8 mouse cellular contexts compared by ENCODE assay signal in the genomic region with DNA sequence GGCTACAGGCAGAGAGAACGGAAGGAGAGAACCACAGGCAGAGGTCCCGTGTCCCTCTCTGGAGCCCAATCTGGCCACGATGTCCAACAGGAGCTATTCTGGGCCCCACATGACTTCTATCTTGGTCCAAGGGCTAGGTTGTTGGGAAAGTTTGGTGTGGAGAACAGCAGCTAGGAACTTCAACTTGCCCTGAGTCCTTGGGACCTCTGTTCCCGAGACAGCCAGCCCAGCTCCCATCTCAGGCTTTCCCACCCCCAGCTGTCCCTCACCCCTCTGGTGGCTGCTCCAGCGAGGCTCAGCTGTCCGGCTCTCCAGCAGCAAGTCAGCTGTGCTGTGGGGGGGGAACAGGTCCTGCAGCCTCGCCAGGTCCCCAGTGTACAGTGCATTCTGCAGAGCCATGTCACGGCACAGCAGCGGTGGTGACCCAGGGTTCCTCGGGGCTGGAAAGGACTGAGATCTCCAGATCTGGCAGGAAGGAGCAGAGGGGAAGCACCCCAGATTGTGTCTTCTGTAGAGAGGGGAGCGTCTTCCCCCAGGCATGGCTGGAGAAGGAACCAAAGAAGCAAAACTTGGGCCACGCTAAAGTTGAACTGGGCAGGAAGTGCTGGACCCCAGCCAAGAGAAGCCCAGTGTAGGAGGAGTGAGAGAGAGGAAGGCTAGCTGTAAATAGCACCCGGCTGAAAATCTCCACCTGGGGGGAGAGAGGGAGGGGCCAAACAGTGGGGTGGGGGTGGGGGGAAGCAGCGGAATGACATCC. TPM values are rescaled to one million over a fixed set of nuclear protein-coding genes. Genes with fewer than 3 reads are reported as not detected.
DNase-seq lines count a peak whose midpoint lies in the region; ATAC-seq and TF ChIP-seq lines count a peak whose summit lies in the region.

A gene (minus strand): TSS at position 592 of the 757 bp plus-strand sequence.

- H3K9ac ChIP-seq in ES-Bruce4 (ENCODE audit: low read depth, poor library complexity, severe bottlenecking): no peak within 1 kb of the TSS
- no peak within 1 kb of the TSS for H3K9ac ChIP-seq in liver, embryonic 11.5 days (ENCODE audit: low read depth, low read length)

- WGBS in liver, embryonic 11.5 days: 21% methylated on average over 14 of the region's 14 CpGs

- no peak for TF ChIP-seq EP300 in ES-Bruce4 (IDR thresholded peaks at IDR 0.05; ENCODE audit: insufficient read depth, low read depth, low read length)

- no peaks in the 10 kb centered on the region for H3K4me1 ChIP-seq in ES-Bruce4 (ENCODE audit: control insufficient read depth, insufficient read depth, low read length)
- H3K4me1 ChIP-seq in liver, embryonic 11.5 days (replicated peaks; ENCODE audit: control insufficient read depth, insufficient read depth, low read length): peaks cover 8% of the 10 kb centered on the region; the same call in 1 of the 2 replicates

- peak; percentile 67 for DNase-seq in 416B (ENCODE audit: low read depth)
- peak; percentile 65 to 72 for DNase-seq in gastrocnemius, postnatal 36 days
- peak; percentile 55 for DNase-seq in kidney, adult 18-20 months
- DNase-seq in liver, embryonic 11.5 days (ENCODE audit: low spot score): no peak
- peak; percentile 23 to 37 for DNase-seq in right cerebral cortex, postnatal 36 days (ENCODE audit: low spot score in 2 of 2)
- DNase-seq in embryo, embryonic 9.5 days (ENCODE audit: extremely low spot score): no peak

- intact Hi-C loops in gastrocnemius, postnatal 36 days (cut with DNase I): loop anchor here (5.0 kb wide), 1 partner anchor 37 kb away; a partner anchor contains a TSS

- peak within 1 kb of the TSS; percentile 42; the same call in 1 of the 2 replicates for H3K4me3 ChIP-seq in ES-Bruce4 (ENCODE audit: low read depth, low read length)
- H3K4me3 ChIP-seq in liver, embryonic 11.5 days (ENCODE audit: low read depth, low read length): no peak within 1 kb of the TSS

- no peaks in the 10 kb centered on the region for H3K27me3 ChIP-seq in ES-Bruce4 (ENCODE audit: control insufficient read depth, insufficient read depth, low read length, poor library complexity, severe bottlenecking)
- peaks cover 22% of the 10 kb centered on the region for H3K27me3 ChIP-seq in liver, embryonic 11.5 days (replicated peaks; ENCODE audit: control insufficient read depth, insufficient read depth, low read length)

- no peak for TF ChIP-seq CTCF in ES-Bruce4 (IDR thresholded peaks at IDR 0.05; ENCODE audit: low read depth, low read length)

- no peak within 1 kb of the TSS for H3K27ac ChIP-seq in ES-Bruce4 (ENCODE audit: insufficient read depth, low read length)
- H3K27ac ChIP-seq in liver, embryonic 11.5 days (ENCODE audit: low read depth, low read length): no peak within 1 kb of the TSS

- peak within 1 kb of the TSS; percentile 39 for H3K4me2 ChIP-seq in liver, embryonic 11.5 days

- TF ChIP-seq POLR2A in ES-Bruce4 (IDR thresholded peaks at IDR 0.05; ENCODE audit: insufficient read depth, low read length): no peak

- no peaks in the 10 kb centered on the region for H3K36me3 ChIP-seq in ES-Bruce4 (ENCODE audit: control insufficient read depth, insufficient read depth, low read length, poor library complexity, severe bottlenecking)
- no peaks in the 10 kb centered on the region for H3K36me3 ChIP-seq in liver, embryonic 11.5 days (ENCODE audit: control insufficient read depth, insufficient read depth, low read length)

- H3K9me3 ChIP-seq in ES-Bruce4 (replicated peaks; ENCODE audit: control insufficient read depth, insufficient read depth, low read length, poor library complexity, severe bottlenecking): no peaks in the 10 kb centered on the region
- no peaks in the 10 kb centered on the region for H3K9me3 ChIP-seq in liver, embryonic 11.5 days (ENCODE audit: control insufficient read depth, low read length)

- ATAC-seq in liver, embryonic 11.5 days (replicated peaks; ENCODE audit: low FRiP score): no peak
- ATAC-seq in CD4-positive, CD25-positive, alpha-beta regulatory T cell, adult 4 months: no peak

RNA-seq across cellular contexts. Expression of the gene that starts here (rescaled TPM):
- polyA plus RNA-seq in ES-Bruce4 (2011; ENCODE audit: insufficient read depth, insufficient read length, low read depth, missing spikeins): not detected in 2 replicates
- 10 to 100 TPM; 72.9 to 76.9 TPM for total RNA-seq in gastrocnemius, postnatal 36 days (2021)
- 0.23 and 0.30 TPM in 2 replicates for polyA plus RNA-seq in liver, embryonic 11.5 days (2014; fragmentation: Nextera tagmentation; extraction: Ambion mirVana)
- polyA plus RNA-seq in CD4-positive, CD25-positive, alpha-beta regulatory T cell, adult 4 months (2017; shearing (Covaris generic)): not detected

Comparison
In these comparisons a context has a peak if more than half of its experiments do, and no peak if none do; other contexts are left out.
1. DNase-seq: peak in 416B (single experiment), gastrocnemius, postnatal 36 days (2 of 2), kidney, adult 18-20 months (single experiment) and right cerebral cortex, postnatal 36 days (2 of 2); none in liver, embryonic 11.5 days (single experiment) and embryo, embryonic 9.5 days (single experiment).